ENCODE assay signal across 8 mouse cellular contexts in genomic region chr9:65605471-65606136, GRCm38 (mm10). TPM values are rescaled to one million over a fixed set of nuclear protein-coding genes. Genes with fewer than 3 reads are reported as not detected.
DNase-seq lines count a peak whose midpoint lies in the region; ATAC-seq and TF ChIP-seq lines count a peak whose summit lies in the region.

No protein-coding gene starts in this region.

- peak; percentile 43; the same call in 1 of the 2 replicates for TF ChIP-seq CTCF in spleen, adult 2 months (IDR thresholded peaks at IDR 0.05; ENCODE audit: extremely low read depth, insufficient read depth, insufficient read length, insufficient replicate concordance)

- no peaks in the 10 kb centered on the region for H3K4me1 ChIP-seq in hindbrain, embryonic 14.5 days (replicated peaks; ENCODE audit: control insufficient read depth, insufficient read depth, low read length)
- no peaks in the 10 kb centered on the region for H3K4me1 ChIP-seq in spleen, adult 2 months (ENCODE audit: control insufficient read depth, insufficient read depth, insufficient read length)

- H3K4me2 ChIP-seq in hindbrain, embryonic 14.5 days (replicated peaks) = peak overlapping the region; percentile 45

- no peak for TF ChIP-seq POLR2A in spleen, adult 2 months (IDR thresholded peaks at IDR 0.05; ENCODE audit: low read depth, low read length)

- intact Hi-C loops in left cerebral cortex, postnatal 10 days (cut with DNase I) = loop anchor here (2.0 to 5.0 kb wide), 2 partner anchors 55 to 247 kb away; no protein-coding TSS in a partner anchor

- H3K36me3 ChIP-seq in hindbrain, embryonic 14.5 days (replicated peaks; ENCODE audit: control insufficient read depth, insufficient read depth) = no peaks in the 10 kb centered on the region
- no peaks in the 10 kb centered on the region for H3K36me3 ChIP-seq in spleen, adult 2 months (ENCODE audit: control insufficient read depth, insufficient read depth, low read length)

- DNase-seq in ovary, adult 18-20 months (ENCODE audit: low spot score) = peak; percentile 66
- DNase-seq in ovary, postnatal 10 days (ENCODE audit: low spot score) = no peak
- peak; percentile 83 to 89 for DNase-seq in cerebellum, postnatal 10 days
- DNase-seq in frontal cortex, adult 2 months (ENCODE audit: extremely low spot score in 1 of 2, low spot score in 1 of 2) = peak; percentile 20 to 81
- DNase-seq in hindbrain, embryonic 14.5 days (ENCODE audit: low spot score) = peak; percentile 95
- peak; percentile 32 to 80 for DNase-seq in left cerebral cortex, postnatal 10 days (ENCODE audit: extremely low spot score in 1 of 2, low spot score in 2 of 2)
- DNase-seq in spleen, adult 2 months (ENCODE audit: low read depth in 1 of 2, low spot score in 2 of 2) = no peak

- H3K27ac ChIP-seq in hindbrain, embryonic 14.5 days = no peak overlapping the region
- H3K27ac ChIP-seq in spleen, adult 2 months (ENCODE audit: insufficient read depth, low read length) = no peak overlapping the region

- ATAC-seq in hindbrain, embryonic 14.5 days (ENCODE audit: low FRiP score) = peak; percentile 83; the same call in 1 of the 2 replicates
- ATAC-seq in megakaryocyte progenitor cell, adult 5-6 weeks (replicated peaks; ENCODE audit: poor library complexity) = peak; percentile 94

- 5% methylated on average over 9 of the region's 9 CpGs for WGBS in hindbrain, embryonic 14.5 days
- 20% methylated on average over 9 of the region's 9 CpGs for WGBS in spleen, adult 2 months

- H3K9ac ChIP-seq in hindbrain, embryonic 14.5 days = no peak overlapping the region; the same call in 1 of the 2 replicates

- H3K4me3 ChIP-seq in hindbrain, embryonic 14.5 days (replicated peaks; ENCODE audit: low read length) = 0 out of 2 replicates have a peak overlapping the region, but pooled peaks have one; percentile 7
- H3K4me3 ChIP-seq in spleen, adult 2 months (ENCODE audit: extremely low read depth, insufficient read depth, insufficient read length) = no peak overlapping the region

- no peaks in the 10 kb centered on the region for H3K9me3 ChIP-seq in hindbrain, embryonic 14.5 days (ENCODE audit: control insufficient read depth, low read length)

- no peaks in the 10 kb centered on the region for H3K27me3 ChIP-seq in hindbrain, embryonic 14.5 days (ENCODE audit: control insufficient read depth, insufficient read depth, low read length)
- no peaks in the 10 kb centered on the region for H3K27me3 ChIP-seq in spleen, adult 2 months (ENCODE audit: control insufficient read depth, insufficient read depth, low read length)

RNA-seq across cellular contexts. Expression of gene Pif1, which starts 18.6 kb away (rescaled TPM):
- 0.24 and 0.36 TPM in 2 replicates for polyA plus RNA-seq in frontal cortex, adult 2 months (2012; rRNA removed)
- polyA plus RNA-seq in hindbrain, embryonic 14.5 days (2014; fragmentation: Nextera tagmentation; extraction: Ambion mirVana) = 1.9 and 2.2 TPM in 2 replicates
- 1 to 10 TPM in 1 of 2 experiments, under 1 TPM in 1; 0.79 to 1.1 TPM for total RNA-seq in left cerebral cortex, postnatal 10 days (2021)
- total RNA-seq in megakaryocyte progenitor cell, adult 5-6 weeks (2015) = 8.1 and 8.4 TPM in 2 replicates
- 12.0 and 14.5 TPM in 2 replicates for total RNA-seq in megakaryocyte progenitor cell, adult 5-6 weeks (2017)
- polyA plus RNA-seq in spleen, adult 2 months (2012; rRNA removed) = 4.3 and 6.4 TPM in 2 replicates

RNA-seq across cellular contexts. Expression of gene Rbpms2, which starts 23.8 kb away (rescaled TPM):
- 7.5 and 8.3 TPM in 2 replicates for polyA plus RNA-seq in frontal cortex, adult 2 months (2012; rRNA removed)
- polyA plus RNA-seq in hindbrain, embryonic 14.5 days (2014; fragmentation: Nextera tagmentation; extraction: Ambion mirVana) = 4.0 and 4.7 TPM in 2 replicates
- 1 to 10 TPM; 1.6 to 1.8 TPM for total RNA-seq in left cerebral cortex, postnatal 10 days (2021)
- 0.15 and 0.20 TPM in 2 replicates for total RNA-seq in megakaryocyte progenitor cell, adult 5-6 weeks (2015)
- 0.41 TPM in 1 of 2 replicates, not detected in the other for total RNA-seq in megakaryocyte progenitor cell, adult 5-6 weeks (2017)
- polyA plus RNA-seq in spleen, adult 2 months (2012; rRNA removed) = 13.9 and 17.9 TPM in 2 replicates

RNA-seq across cellular contexts. Expression of gene Plekho2, which starts 25.8 kb away (rescaled TPM):
- 17.0 and 17.9 TPM in 2 replicates for polyA plus RNA-seq in frontal cortex, adult 2 months (2012; rRNA removed)
- polyA plus RNA-seq in hindbrain, embryonic 14.5 days (2014; fragmentation: Nextera tagmentation; extraction: Ambion mirVana) = 4.4 and 4.6 TPM in 2 replicates
- total RNA-seq in left cerebral cortex, postnatal 10 days (2021) = 1 to 10 TPM; 4.9 to 9.5 TPM
- 17.9 and 19.0 TPM in 2 replicates for total RNA-seq in megakaryocyte progenitor cell, adult 5-6 weeks (2015)
- 12.8 and 15.3 TPM in 2 replicates for total RNA-seq in megakaryocyte progenitor cell, adult 5-6 weeks (2017)
- polyA plus RNA-seq in spleen, adult 2 months (2012; rRNA removed) = 55.8 and 61.8 TPM in 2 replicates

Comparison
In these comparisons a context has a peak if more than half of its experiments do, and no peak if none do; other contexts are left out.
1. DNase-seq: peak in ovary, adult 18-20 months (single experiment), cerebellum, postnatal 10 days (2 of 2), frontal cortex, adult 2 months (2 of 2), hindbrain, embryonic 14.5 days (single experiment) and left cerebral cortex, postnatal 10 days (2 of 2); none in ovary, postnatal 10 days (single experiment) and spleen, adult 2 months (0 of 2).